Mouse (Mus musculus): ENCODE data around the gene Rhpn2. TPM values are rescaled to one million over a fixed set of nuclear protein-coding genes. Genes with fewer than 3 reads are reported as not detected.
"Not testable (repeated sequence)": the region's sequence is repeated elsewhere in the genome, so short reads cannot be mapped to it uniquely, and the experiment has no call there.

Gene Rhpn2
- polyA plus RNA-seq (2012; rRNA removed) = 7.5 and 11.0 TPM in 2 replicates

GRCm38 (mm10) chr7:35333692-35334526 lies at the start of gene Rhpn2:
Gene Rhpn2 (plus strand): TSS chr7:35334170.
- Histone ChIP-seq H3K4me1 (ENCODE audit: control insufficient read depth, insufficient read depth, low read length) (0 out of 2 replicates have a peak, but pooled peaks cover 3% of the 10 kb centered on the region), H3K4me3 (replicated peaks; ENCODE audit: extremely low read depth, low read depth, low read length) (peak within 1 kb of the TSS; percentile 92)
- under 1% methylated on average over 51 of the region's 52 CpGs for WGBS
- peak; percentile 100 for DNase-seq
- no peak for TF ChIP-seq CTCF (IDR thresholded peaks at IDR 0.05; ENCODE audit: insufficient read depth, low read length)
- TF ChIP-seq POLR2A (IDR thresholded peaks at IDR 0.05; ENCODE audit: borderline replicate concordance, extremely low read depth, low read depth, low read length) = peak; percentile 81; the same call in 1 of the 2 replicates

DNA sequence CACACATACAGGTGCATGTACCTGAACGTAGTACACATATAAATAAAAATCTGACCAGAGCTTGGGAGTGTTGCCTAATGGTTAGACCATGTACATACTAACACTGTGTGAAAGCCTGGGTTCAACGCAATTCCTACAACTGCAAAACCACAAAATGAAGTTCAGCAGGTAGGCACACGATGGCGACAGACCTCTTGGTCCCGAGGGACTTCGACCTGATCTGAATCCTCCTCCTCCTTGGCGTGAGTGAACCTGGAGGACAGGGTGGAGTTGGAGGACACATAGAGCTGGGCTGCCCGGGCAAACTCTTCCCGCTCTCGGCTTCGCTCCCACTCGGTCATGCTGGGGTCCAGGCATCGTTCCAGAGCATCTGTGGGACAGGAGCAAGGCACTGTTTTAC lies 40.5 kb upstream of the Rhpn2 start:
- H3K4me3 ChIP-seq (replicated peaks; ENCODE audit: extremely low read depth, low read depth, low read length) = no peak overlapping the region
- TF ChIP-seq POLR2A (IDR thresholded peaks at IDR 0.05; ENCODE audit: borderline replicate concordance, extremely low read depth, low read depth, low read length) = no peak
- no peak for TF ChIP-seq CTCF (IDR thresholded peaks at IDR 0.05; ENCODE audit: insufficient read depth, low read length)
- no peaks in the 10 kb centered on the region for H3K4me1 ChIP-seq (ENCODE audit: control insufficient read depth, insufficient read depth, low read length)
- 90% methylated on average over 13 of the region's 13 CpGs for WGBS
- no peak for DNase-seq

DNA sequence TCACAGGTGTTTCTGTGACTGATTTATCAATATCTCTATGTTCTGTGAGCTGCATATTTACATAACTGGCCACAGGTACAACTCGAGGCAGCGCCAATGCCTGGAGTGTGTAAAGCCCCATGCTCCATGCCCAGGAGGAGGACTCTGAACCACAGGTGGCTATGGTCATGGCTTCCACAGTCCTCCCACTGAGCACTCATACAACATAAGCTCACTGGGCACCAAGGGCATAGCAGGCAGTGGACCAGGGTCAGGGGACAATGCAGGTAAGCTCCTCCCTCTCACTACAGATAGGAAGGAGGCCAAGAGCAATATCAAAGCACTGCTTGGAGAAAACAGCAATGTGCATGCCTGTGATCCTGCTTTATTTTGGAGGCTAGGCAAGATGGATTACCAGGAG lies 38.3 kb upstream of the Rhpn2 start:
- DNase-seq = no peak
- TF ChIP-seq POLR2A (IDR thresholded peaks at IDR 0.05; ENCODE audit: borderline replicate concordance, extremely low read depth, low read depth, low read length) (no peak), CTCF (IDR thresholded peaks at IDR 0.05; ENCODE audit: insufficient read depth, low read length) (no peak)
- no peaks in the 10 kb centered on the region for H3K4me1 ChIP-seq (ENCODE audit: control insufficient read depth, insufficient read depth, low read length)
- no peak overlapping the region for H3K4me3 ChIP-seq (replicated peaks; ENCODE audit: extremely low read depth, low read depth, low read length)
- 88% methylated on average over 2 of the region's 2 CpGs for WGBS

GRCm38 (mm10) chr7:35297886-35298285 lies 36.1 kb upstream of the Rhpn2 start:
- Histone ChIP-seq H3K4me1 (ENCODE audit: control insufficient read depth, insufficient read depth, low read length) (no peaks in the 10 kb centered on the region), H3K4me3 (replicated peaks; ENCODE audit: extremely low read depth, low read depth, low read length) (no peak overlapping the region)
- 90% methylated on average over 5 of the region's 5 CpGs for WGBS
- DNase-seq = no peak
- 0 out of 2 replicates have a peak, but pooled peaks have one; percentile 6 for TF ChIP-seq CTCF (IDR thresholded peaks at IDR 0.05; ENCODE audit: insufficient read depth, low read length)
- no peak for TF ChIP-seq POLR2A (IDR thresholded peaks at IDR 0.05; ENCODE audit: borderline replicate concordance, extremely low read depth, low read depth, low read length)

DNA sequence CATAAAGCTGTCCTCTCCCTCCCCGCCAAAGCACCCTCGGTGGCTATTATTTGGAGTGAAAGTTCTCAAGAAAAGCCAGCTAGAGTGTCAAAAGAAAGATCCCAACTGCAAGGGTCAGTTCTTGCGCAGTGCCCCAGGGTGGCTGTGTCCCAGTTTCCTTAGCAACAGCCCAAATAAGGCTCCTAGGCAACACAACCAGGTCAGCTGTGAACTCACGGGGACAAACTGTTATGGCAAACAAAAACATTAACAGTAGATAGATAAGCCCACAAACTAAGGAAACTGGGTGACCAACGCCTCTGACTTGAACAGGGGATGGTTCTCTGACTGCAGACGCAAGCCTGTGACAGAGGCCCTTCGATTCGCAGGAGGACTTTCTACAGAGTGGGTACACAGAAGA lies 34.3 kb upstream of the Rhpn2 start:
- Histone ChIP-seq H3K4me1 (ENCODE audit: control insufficient read depth, insufficient read depth, low read length) (no peaks in the 10 kb centered on the region), H3K4me3 (replicated peaks; ENCODE audit: extremely low read depth, low read depth, low read length) (peak overlapping the region; percentile 5)
- WGBS = 65% methylated on average over 8 of the region's 8 CpGs
- DNase-seq = no peak
- no peak for TF ChIP-seq POLR2A (IDR thresholded peaks at IDR 0.05; ENCODE audit: borderline replicate concordance, extremely low read depth, low read depth, low read length)
- TF ChIP-seq CTCF (IDR thresholded peaks at IDR 0.05; ENCODE audit: insufficient read depth, low read length) = no peak

DNA sequence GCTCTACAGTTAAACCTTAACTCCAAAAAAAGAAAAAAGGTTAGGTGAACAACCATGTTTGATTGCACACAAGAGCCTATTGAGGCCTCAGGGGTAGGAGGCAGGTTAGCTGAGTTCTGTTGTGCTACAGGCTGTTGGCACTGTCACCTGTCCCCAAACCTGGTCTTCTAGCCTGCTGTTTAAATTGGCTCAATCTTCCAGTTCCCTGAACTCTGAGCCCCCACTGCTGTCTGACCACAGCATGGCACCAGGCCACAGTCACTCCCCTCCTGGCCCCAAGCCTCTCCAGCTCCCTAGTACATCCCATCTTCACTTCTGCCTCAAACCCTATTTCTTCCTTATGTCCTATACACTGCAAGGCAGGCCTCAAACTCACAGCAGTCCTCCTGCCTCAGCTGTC lies 33.2 kb upstream of the Rhpn2 start:
- DNase-seq = no peak
- Histone ChIP-seq H3K4me1 (ENCODE audit: control insufficient read depth, insufficient read depth, low read length) (no peaks in the 10 kb centered on the region), H3K4me3 (replicated peaks; ENCODE audit: extremely low read depth, low read depth, low read length) (no peak overlapping the region)
- no peak for TF ChIP-seq CTCF (IDR thresholded peaks at IDR 0.05; ENCODE audit: insufficient read depth, low read length)
- TF ChIP-seq POLR2A (IDR thresholded peaks at IDR 0.05; ENCODE audit: borderline replicate concordance, extremely low read depth, low read depth, low read length) = no peak

DNA sequence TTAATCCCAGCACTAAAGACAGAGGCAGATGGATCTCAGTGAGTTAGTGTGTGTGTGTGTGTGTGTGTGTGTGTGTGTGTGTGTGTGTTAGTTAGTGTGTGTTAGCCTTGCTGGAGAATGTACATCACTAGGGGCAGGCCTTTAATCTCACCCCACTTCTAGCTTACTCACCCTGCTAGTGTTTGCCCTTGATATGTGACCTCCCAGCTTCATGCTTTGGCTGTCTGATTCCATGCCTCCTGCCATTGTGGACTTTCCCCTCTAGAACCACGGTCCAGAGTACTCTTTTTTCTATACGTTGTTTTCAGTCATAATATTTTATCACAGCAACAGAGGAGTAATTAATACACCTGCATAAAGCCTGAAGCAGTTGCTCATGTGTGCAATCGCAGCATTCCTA lies 22.8 kb upstream of the Rhpn2 start:
- no peak for DNase-seq
- Histone ChIP-seq H3K4me1 (ENCODE audit: control insufficient read depth, insufficient read depth, low read length) (no peaks in the 10 kb centered on the region), H3K4me3 (replicated peaks; ENCODE audit: extremely low read depth, low read depth, low read length) (no peak overlapping the region)
- TF ChIP-seq CTCF (IDR thresholded peaks at IDR 0.05; ENCODE audit: insufficient read depth, low read length) (no peak), POLR2A (IDR thresholded peaks at IDR 0.05; ENCODE audit: borderline replicate concordance, extremely low read depth, low read depth, low read length) (no peak)
- WGBS = 85% methylated on average over 3 of the region's 3 CpGs

GRCm38 (mm10) chr7:35314156-35314555 lies 19.8 kb upstream of the Rhpn2 start:
- no peak for DNase-seq
- Histone ChIP-seq H3K4me3 (replicated peaks; ENCODE audit: extremely low read depth, low read depth, low read length) (no peak overlapping the region), H3K4me1 (ENCODE audit: control insufficient read depth, insufficient read depth, low read length) (peaks cover 8% of the 10 kb centered on the region)
- no peak for TF ChIP-seq CTCF (IDR thresholded peaks at IDR 0.05; ENCODE audit: insufficient read depth, low read length)
- TF ChIP-seq POLR2A (IDR thresholded peaks at IDR 0.05; ENCODE audit: borderline replicate concordance, extremely low read depth, low read depth, low read length) = no peak

DNA sequence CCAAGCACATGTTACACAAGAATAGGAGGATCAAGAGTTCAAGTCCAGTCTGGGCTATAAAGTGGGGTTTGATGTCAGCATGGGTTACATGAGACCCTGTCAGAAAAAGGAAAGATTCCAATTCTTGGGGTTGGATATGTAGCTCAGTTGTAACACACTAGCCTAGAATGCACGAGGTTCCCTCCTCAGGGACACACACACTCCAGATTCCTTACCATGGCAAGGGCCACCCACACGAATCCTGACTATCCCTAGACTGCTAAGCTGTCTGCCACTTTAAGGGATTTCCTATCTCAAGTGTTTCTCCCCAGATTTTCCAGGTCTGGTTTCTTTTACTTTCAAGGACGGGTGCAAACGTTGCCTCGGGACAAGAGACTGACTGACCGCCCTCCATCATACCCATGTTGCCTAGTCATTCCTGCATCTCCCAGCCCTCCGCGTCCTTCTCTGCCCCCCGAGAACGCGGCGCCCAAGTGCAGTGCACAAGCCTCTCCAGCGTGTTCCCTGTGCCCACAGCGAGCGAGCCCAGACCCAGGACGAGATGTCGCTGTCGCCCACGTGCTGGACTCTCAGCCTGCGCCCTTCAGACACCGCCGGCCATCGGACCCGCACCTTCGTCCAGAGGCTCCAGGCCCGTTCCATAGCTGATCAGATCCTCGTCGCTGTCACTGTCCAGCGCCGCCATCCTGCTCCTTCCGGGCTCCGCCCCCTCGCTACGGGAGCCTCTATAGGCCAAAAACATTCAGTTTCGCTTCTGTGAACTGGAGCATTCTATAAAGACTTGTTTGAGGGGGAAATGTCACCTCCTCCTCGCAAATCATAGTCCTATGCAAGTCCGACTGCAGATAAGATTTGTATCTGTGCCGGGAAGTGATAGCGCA lies 16.0 kb upstream of the Rhpn2 start, which contains the start of gene Gpatch1:
TSS of gene Gpatch1 (minus strand) at position 712 of the 881 bp plus-strand sequence.
- H3K4me1 ChIP-seq (ENCODE audit: control insufficient read depth, insufficient read depth, low read length) = peaks cover 8% of the 10 kb centered on the region
- TF ChIP-seq CTCF (IDR thresholded peaks at IDR 0.05; ENCODE audit: insufficient read depth, low read length) (no peak), POLR2A (IDR thresholded peaks at IDR 0.05; ENCODE audit: borderline replicate concordance, extremely low read depth, low read depth, low read length) (peak; percentile 69; the same call in 1 of the 2 replicates)
- peak; percentile 95 for DNase-seq
- peak within 1 kb of the TSS; percentile 72 for H3K4me3 ChIP-seq (replicated peaks; ENCODE audit: extremely low read depth, low read depth, low read length)
- 1% methylated on average over 39 of the region's 39 CpGs for WGBS

GRCm38 (mm10) chr7:35319221-35319620 lies 14.7 kb upstream of the Rhpn2 start:
- not testable (repeated sequence) for H3K4me1 ChIP-seq (ENCODE audit: control insufficient read depth, insufficient read depth, low read length); H3K4me3 ChIP-seq (replicated peaks; ENCODE audit: extremely low read depth, low read depth, low read length); DNase-seq
- WGBS = 51% methylated on average over 3 of the region's 3 CpGs
